Mouse (Mus musculus) neural tube, embryonic 13.5 days (tissue): ENCODE measurements at regions not wholly inside any gene's neighbourhood (a gene's known extent, or its start where the extent isn't known, plus 50 kb on each side); places are given as distances from the start of the nearest gene placed in this dataset.

Source experiments
- ATAC-seq: fragments of 200-750 bp; cut with Nextera tagmentation; 2 replicates; pipeline ENCODE4 v1.8.0; 2017; ENCODE audit warnings: low read depth, mild to moderate bottlenecking, moderate TSS enrichment, moderate library complexity
- H3K27ac ChIP-seq: fragments of 300-500 bp; sonication (generic); replicated peaks from 2 replicates; pipeline ENCODE4 v1.5.1; 2015; ENCODE audit warnings: moderate library complexity, mild to moderate bottlenecking, inconsistent platforms
- H3K27me3 ChIP-seq: fragments of 300-500 bp; sonication (generic); 2 replicates; pipeline ENCODE4 v1.6.1; 2015; ENCODE audit warnings: mild to moderate bottlenecking, inconsistent platforms
- H3K36me3 ChIP-seq: fragments of 300-500 bp; sonication (generic); 2 replicates; pipeline ENCODE4 v1.6.1; 2015; ENCODE audit warnings: mild to moderate bottlenecking, inconsistent platforms
- H3K4me1 ChIP-seq: fragments of 300-500 bp; sonication (generic); replicated peaks from 2 replicates; pipeline ENCODE4 v1.6.1; 2015; ENCODE audit warnings: inconsistent platforms
- H3K4me2 ChIP-seq: fragments of 300-500 bp; sonication (generic); 2 replicates; pipeline ENCODE4 v1.6.1; 2015; ENCODE audit warnings: inconsistent platforms, mild to moderate bottlenecking, moderate library complexity
- H3K4me3 ChIP-seq: fragments of 300-500 bp; sonication (generic); 2 replicates; pipeline ENCODE4 v1.5.1; 2015; ENCODE audit warnings: mild to moderate bottlenecking, inconsistent platforms
- H3K9ac ChIP-seq: fragments of 300-500 bp; sonication (generic); 2 replicates; pipeline ENCODE4 v1.6.1; 2015; ENCODE audit warnings: moderate library complexity, mild to moderate bottlenecking, inconsistent platforms
- H3K9me3 ChIP-seq: fragments of 300-500 bp; sonication (generic); 2 replicates; pipeline ENCODE4 v1.6.1; 2016; ENCODE audit warnings: inconsistent platforms
- WGBS: fragments of 180-500 bp; shearing (Covaris S2); methylation state at CpG from one replicate; pipeline ENCODE4 v1.1.7; 2015; 5-methylcytosine and 5-hydroxymethylcytosine counted together

GRCm38 (mm10) chr14:67588627-67589026 lies 1579.6 kb upstream of the Gulo start:
- Histone ChIP-seq H3K27me3 (no peaks in the 10 kb centered on the region), H3K9ac (no peak overlapping the region), H3K9me3 (no peaks in the 10 kb centered on the region), H3K27ac (no peak overlapping the region), H3K4me1 (no peaks in the 10 kb centered on the region; the same call in 1 of the 2 replicates), H3K4me3 (no peak overlapping the region), H3K4me2 (no peak overlapping the region), H3K36me3 (no peaks in the 10 kb centered on the region)
- no peak for ATAC-seq
- 84% methylated on average over 11 of the region's 11 CpGs for WGBS

GRCm38 (mm10) chr14:67584456-67585048 lies 1575.5 kb upstream of the Gulo start:
- Histone ChIP-seq H3K27ac (no peak overlapping the region), H3K4me2 (0 out of 2 replicates have a peak overlapping the region, but pooled peaks have one; percentile 26), H3K4me3 (no peak overlapping the region), H3K9ac (no peak overlapping the region), H3K9me3 (no peaks in the 10 kb centered on the region), H3K27me3 (no peaks in the 10 kb centered on the region), H3K4me1 (peaks cover 14% of the 10 kb centered on the region), H3K36me3 (no peaks in the 10 kb centered on the region)
- WGBS, result 45% methylated on average over 14 of the region's 14 CpGs
- no peak for ATAC-seq

- Histone ChIP-seq H3K9me3 (peaks cover 4% of the 10 kb centered on the region; the same call in 1 of the 2 replicates), H3K4me3 (no peak overlapping the region), H3K4me1 (peaks cover 14% of the 10 kb centered on the region), H3K36me3 (no peaks in the 10 kb centered on the region), H3K4me2 (no peak overlapping the region), H3K27ac (peak overlapping the region; percentile 52; the same call in 1 of the 2 replicates), H3K9ac (no peak overlapping the region), H3K27me3 (no peaks in the 10 kb centered on the region)
- WGBS, result 58% methylated on average over 8 of the region's 8 CpGs
- no peak for ATAC-seq
Observed at GRCm38 (mm10) chr14:67582201-67582782, 1573.3 kb upstream of the Gulo start.

- Histone ChIP-seq H3K9ac (no peak overlapping the region), H3K9me3 (peaks cover 4% of the 10 kb centered on the region; the same call in 1 of the 2 replicates), H3K27ac (no peak overlapping the region), H3K27me3 (peaks cover 19% of the 10 kb centered on the region; the same call in 1 of the 2 replicates), H3K4me1 (peaks cover 17% of the 10 kb centered on the region), H3K4me2 (no peak overlapping the region), H3K36me3 (no peaks in the 10 kb centered on the region), H3K4me3 (no peak overlapping the region)
- 83% methylated on average over 7 of the region's 7 CpGs for WGBS
- no peak for ATAC-seq
Observed at GRCm38 (mm10) chr14:67574346-67574949, 1565.4 kb upstream of the Gulo start.

- H3K27me3 ChIP-seq, result peaks cover 21% of the 10 kb centered on the region
- H3K27ac ChIP-seq, result no peak overlapping the region
- H3K9ac ChIP-seq, result no peak overlapping the region
- WGBS, result 86% methylated on average over 12 of the region's 12 CpGs
- no peaks in the 10 kb centered on the region for H3K36me3 ChIP-seq
- peaks cover 26% of the 10 kb centered on the region for H3K4me1 ChIP-seq
- no peak for ATAC-seq
- no peaks in the 10 kb centered on the region for H3K9me3 ChIP-seq
- H3K4me3 ChIP-seq, result no peak overlapping the region
- H3K4me2 ChIP-seq, result no peak overlapping the region
Observed at GRCm38 (mm10) chr14:67573451-67573995, 1564.5 kb upstream of the Gulo start.

- peaks cover 46% of the 10 kb centered on the region for H3K27me3 ChIP-seq
- 16% methylated on average over 17 of the region's 17 CpGs for whole genome bisulfite sequencing
- peak overlapping the region; percentile 26; the same call in 1 of the 2 replicates for H3K9ac ChIP-seq
- peaks cover 26% of the 10 kb centered on the region for H3K4me1 ChIP-seq
- H3K36me3 ChIP-seq, result no peaks in the 10 kb centered on the region
- H3K9me3 ChIP-seq, result no peaks in the 10 kb centered on the region
- H3K4me3 ChIP-seq, result no peak overlapping the region; the same call in 1 of the 2 replicates
- peak overlapping the region; percentile 36 for H3K4me2 ChIP-seq
- H3K27ac ChIP-seq, result 0 out of 2 replicates have a peak overlapping the region, but pooled peaks have one; percentile 23
- peak; percentile 68 for ATAC-seq
Observed at GRCm38 (mm10) chr14:67569744-67570322, 1560.8 kb upstream of the Gulo start.

GRCm38 (mm10) chr14:67568896-67569743 lies 1560.1 kb upstream of the Gulo start:
- peaks cover 52% of the 10 kb centered on the region for H3K27me3 ChIP-seq
- no peaks in the 10 kb centered on the region for H3K9me3 ChIP-seq
- no peak for ATAC-seq
- 0 out of 2 replicates have a peak overlapping the region, but pooled peaks have one; percentile 26 for H3K9ac ChIP-seq
- H3K36me3 ChIP-seq, result no peaks in the 10 kb centered on the region
- H3K4me2 ChIP-seq, result peak overlapping the region; percentile 36
- WGBS, result 18% methylated on average over 22 of the region's 22 CpGs
- no peak overlapping the region for H3K27ac ChIP-seq
- H3K4me1 ChIP-seq, result peaks cover 26% of the 10 kb centered on the region
- H3K4me3 ChIP-seq, result no peak overlapping the region

GRCm38 (mm10) chr14:67554897-67555296 lies 1545.9 kb upstream of the Gulo start:
- H3K4me2 ChIP-seq, result no peak overlapping the region
- H3K4me1 ChIP-seq, result peaks cover 13% of the 10 kb centered on the region
- H3K27me3 ChIP-seq, result no peaks in the 10 kb centered on the region
- H3K9ac ChIP-seq, result no peak overlapping the region
- H3K27ac ChIP-seq, result peak overlapping the region; percentile 64
- H3K9me3 ChIP-seq, result no peaks in the 10 kb centered on the region
- WGBS, result 55% methylated on average over 7 of the region's 7 CpGs
- ATAC-seq, result peak; percentile 66
- H3K36me3 ChIP-seq, result no peaks in the 10 kb centered on the region
- H3K4me3 ChIP-seq, result no peak overlapping the region

- no peak overlapping the region for H3K9ac ChIP-seq
- no peak overlapping the region for H3K4me3 ChIP-seq
- 42% methylated on average over 6 of the region's 6 CpGs for WGBS
- ATAC-seq, result peak; percentile 86
- peaks cover 13% of the 10 kb centered on the region for H3K4me1 ChIP-seq
- no peaks in the 10 kb centered on the region for H3K36me3 ChIP-seq
- no peak overlapping the region for H3K4me2 ChIP-seq
- H3K27ac ChIP-seq, result peak overlapping the region; percentile 88
- peaks cover 6% of the 10 kb centered on the region; the same call in 1 of the 2 replicates for H3K9me3 ChIP-seq
- H3K27me3 ChIP-seq, result no peaks in the 10 kb centered on the region
Observed at GRCm38 (mm10) chr14:67550462-67551185, 1541.6 kb upstream of the Gulo start.

- Histone ChIP-seq H3K27me3 (no peaks in the 10 kb centered on the region), H3K4me2 (no peak overlapping the region), H3K4me1 (peaks cover 13% of the 10 kb centered on the region), H3K9ac (no peak overlapping the region), H3K4me3 (no peak overlapping the region), H3K9me3 (peaks cover 15% of the 10 kb centered on the region), H3K36me3 (no peaks in the 10 kb centered on the region), H3K27ac (no peak overlapping the region)
- WGBS, result 85% methylated on average over 6 of the region's 6 CpGs
- ATAC-seq, result no peak
Observed at GRCm38 (mm10) chr14:67548750-67549149, 1539.7 kb upstream of the Gulo start.

- H3K36me3 ChIP-seq, result no peaks in the 10 kb centered on the region
- 71% methylated on average over 5 of the region's 5 CpGs for WGBS
- peaks cover 24% of the 10 kb centered on the region for H3K9me3 ChIP-seq
- no peak for ATAC-seq
- H3K27me3 ChIP-seq, result no peaks in the 10 kb centered on the region
- H3K4me2 ChIP-seq, result no peak overlapping the region
- no peak overlapping the region for H3K4me3 ChIP-seq
- no peak overlapping the region for H3K27ac ChIP-seq
- no peak overlapping the region for H3K9ac ChIP-seq
- H3K4me1 ChIP-seq, result peaks cover 12% of the 10 kb centered on the region
Observed at GRCm38 (mm10) chr14:67545036-67545435, 1536.0 kb upstream of the Gulo start.
